Mouse (Mus musculus): ENCODE measurements at regions not wholly inside any gene's neighbourhood (a gene's known extent, or its start where the extent isn't known, plus 50 kb on each side); places are given as distances from the start of the nearest gene placed in this dataset.

DNA sequence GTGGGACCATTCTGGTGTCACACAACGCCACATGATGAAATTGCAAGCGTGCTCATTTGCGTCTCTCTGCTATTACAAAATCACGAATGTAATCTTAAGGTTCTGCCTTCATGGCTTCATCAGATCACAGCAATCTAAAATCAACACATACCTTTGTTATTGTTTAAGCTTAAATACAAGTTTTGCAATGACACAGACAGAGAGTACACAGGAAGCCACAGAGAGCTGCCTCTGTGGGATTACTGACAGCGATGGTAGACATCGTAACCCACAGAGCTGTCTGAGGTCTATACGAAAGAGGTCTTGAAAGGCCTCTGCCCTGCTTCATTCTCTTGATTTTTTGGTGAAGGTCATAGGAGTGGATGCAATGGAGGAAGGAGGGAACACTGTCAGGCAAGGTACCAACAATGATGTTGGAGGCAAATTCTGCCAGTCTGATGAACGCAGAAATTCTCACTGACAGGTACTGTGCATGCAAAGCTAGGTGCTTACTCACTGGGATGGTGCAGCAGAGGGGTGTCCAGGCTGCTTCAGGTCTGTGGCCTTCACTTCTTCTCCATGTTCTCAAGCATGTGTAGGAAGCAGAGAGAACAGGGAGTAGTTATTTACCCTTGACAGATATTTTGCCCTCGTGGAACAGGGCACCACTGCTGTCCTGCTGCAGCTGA lies 226.5 kb downstream of the Gm19410 start:
- TF ChIP-seq CTCF (IDR thresholded peaks at IDR 0.05; ENCODE audit: low read depth), result no peak
- no peak for TF ChIP-seq EP300 (optimal IDR thresholded peaks at IDR 0.05)

Measured in stomach, postnatal 0 days (tissue).